Mouse (Mus musculus) hindbrain, embryonic 16.5 days (tissue): Measurements from ENCODE around the gene Prdx5. TPM values are rescaled to one million over a fixed set of nuclear protein-coding genes. Genes with fewer than 3 reads are reported as not detected.

ENCODE experiments used
- ATAC-seq: fragments of 200-750 bp; cut with Nextera tagmentation; 2 replicates; pipeline ENCODE4 v1.8.0; 2017; ENCODE audit warnings: moderate TSS enrichment, moderate library complexity
- H3K27ac ChIP-seq: fragments of 300-500 bp; sonication (generic); 2 replicates; pipeline ENCODE4 v1.5.1; 2014; ENCODE audit warnings: low read depth, mild to moderate bottlenecking, control low read depth, low read length, moderate library complexity
- H3K27me3 ChIP-seq: fragments of 300-500 bp; sonication (generic); replicated peaks from 2 replicates; pipeline ENCODE4 v1.6.1; 2014; ENCODE audit warnings: low read length; ENCODE audit not compliant: control insufficient read depth, insufficient read depth
- H3K36me3 ChIP-seq: fragments of 300-500 bp; sonication (generic); 2 replicates; pipeline ENCODE4 v1.6.1; 2014; ENCODE audit warnings: mild to moderate bottlenecking, low read length, moderate library complexity, mixed read lengths; ENCODE audit not compliant: control insufficient read depth, insufficient read depth
- H3K4me1 ChIP-seq: fragments of 300-500 bp; sonication (generic); 2 replicates; pipeline ENCODE4 v1.6.1; 2014; ENCODE audit warnings: low read depth, low read length; ENCODE audit not compliant: control insufficient read depth, insufficient read depth
- H3K4me2 ChIP-seq: fragments of 300-500 bp; sonication (generic); 2 replicates; pipeline ENCODE4 v1.6.1; 2014; ENCODE audit warnings: mild to moderate bottlenecking, low read length, control low read depth, moderate library complexity
- H3K4me3 ChIP-seq: fragments of 300-500 bp; sonication (generic); 2 replicates; pipeline ENCODE4 v1.5.1; 2014; ENCODE audit warnings: mild to moderate bottlenecking, low read length, control low read depth, moderate library complexity
- H3K9ac ChIP-seq: fragments of 300-500 bp; sonication (generic); 2 replicates; pipeline ENCODE4 v1.6.1; 2014; ENCODE audit warnings: low read depth, mild to moderate bottlenecking, control low read depth, low read length, moderate library complexity
- H3K9me3 ChIP-seq: fragments of 300-500 bp; sonication (generic); 2 replicates; pipeline ENCODE4 v1.6.1; 2014; ENCODE audit warnings: mild to moderate bottlenecking, low read length, moderate library complexity; ENCODE audit not compliant: control insufficient read depth
- WGBS: fragments of 180-500 bp; shearing (Covaris S2); extraction: QIAGEN DNeasy Blood & Tissue Kit; methylation state at CpG from one replicate; pipeline ENCODE4 v1.1.7; 2014; 5-methylcytosine and 5-hydroxymethylcytosine counted together
- polyA plus RNA-seq: library from polyadenylated mRNA; unstranded; fragments of >200 nt; fragmentation: Nextera tagmentation; extraction: Ambion mirVana; gene quantifications from 2 replicates; pipeline ENCODE4 v1.2.1, GENCODE M21; 2015

The Prdx5 gene
- 408 and 532 TPM in 2 replicates for polyA plus RNA-seq

DNA sequence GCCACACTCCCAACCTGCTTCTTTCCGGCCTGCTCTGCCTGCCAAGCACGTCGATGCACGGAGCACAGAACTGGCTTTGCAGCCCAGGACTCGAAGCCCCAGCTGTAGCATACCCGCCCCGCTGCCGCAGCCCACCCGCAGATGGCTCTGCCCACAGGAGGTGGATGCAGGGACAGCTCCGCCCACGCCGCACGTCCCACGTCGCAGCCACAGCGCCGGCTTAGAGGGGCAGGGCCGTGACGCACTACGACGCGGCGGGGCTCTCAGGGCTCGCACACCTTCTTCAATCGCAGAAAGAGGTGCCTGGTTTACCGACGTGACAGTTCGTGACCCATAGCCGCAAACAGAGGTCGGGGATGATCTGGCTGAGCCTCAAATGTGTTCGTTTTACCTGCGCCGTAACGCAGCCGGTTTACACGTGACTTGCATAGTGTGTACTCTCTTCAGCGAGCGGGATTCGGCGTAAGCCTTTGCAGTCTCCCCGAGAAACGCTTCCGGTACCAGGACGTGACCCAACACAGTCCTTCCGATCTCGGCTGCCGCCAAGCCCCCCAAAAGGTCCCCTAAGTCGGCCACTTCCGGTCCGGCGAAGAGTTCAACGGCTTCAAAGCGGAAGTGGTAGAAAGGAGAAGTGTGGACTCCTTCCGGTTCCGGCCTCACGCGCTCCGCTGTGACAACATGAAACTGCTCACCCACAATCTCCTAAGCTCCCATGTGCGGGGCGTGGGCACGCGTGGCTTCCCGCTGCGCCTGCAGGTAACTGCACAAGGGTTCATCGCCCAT is at the start of gene Prdx5, which contains the start of gene Trmt112:
TSS of gene Prdx5 (minus strand) at position 600 of the 783 bp plus-strand sequence.
TSS of gene Trmt112 (plus strand) at position 192 of the 783 bp plus-strand sequence.
- H3K9me3 ChIP-seq, result no peaks in the 10 kb centered on the region
- peaks cover 40% of the 10 kb centered on the region for H3K36me3 ChIP-seq
- peaks cover 27% of the 10 kb centered on the region for H3K4me1 ChIP-seq
- ATAC-seq, result peak; percentile 95
- H3K4me2 ChIP-seq, result peak within 1 kb of the TSS; percentile 67
- peak within 1 kb of the TSS; percentile 88 for H3K9ac ChIP-seq
- no peaks in the 10 kb centered on the region for H3K27me3 ChIP-seq
- H3K27ac ChIP-seq, result peak within 1 kb of the TSS; percentile 99
- WGBS, result under 1% methylated on average over 62 of the region's 65 CpGs
- peak within 1 kb of the TSS; percentile 74 for H3K4me3 ChIP-seq

DNA sequence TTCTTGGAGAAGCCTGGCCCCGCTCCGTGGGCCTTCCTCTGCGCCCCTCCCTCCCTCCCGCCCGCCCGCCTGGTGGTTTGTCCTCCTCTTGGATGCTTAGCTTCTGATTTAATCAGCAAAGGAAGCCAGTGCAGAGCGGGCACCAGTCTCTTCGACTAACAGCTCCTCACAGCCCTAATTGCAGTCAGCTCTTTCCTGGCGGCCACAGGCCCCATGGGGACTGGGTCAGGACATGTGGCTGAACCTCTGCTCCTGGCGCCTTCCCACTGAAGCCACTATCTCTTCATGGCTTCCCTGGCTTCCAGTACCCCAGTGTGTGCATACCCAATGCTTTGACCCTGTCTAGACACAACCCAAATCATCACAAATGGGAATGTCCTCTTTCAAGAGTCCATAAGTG is 46.6 kb upstream of the Prdx5 start:
- H3K27ac ChIP-seq, result no peak overlapping the region
- H3K9me3 ChIP-seq, result no peaks in the 10 kb centered on the region
- H3K4me1 ChIP-seq, result peaks cover 11% of the 10 kb centered on the region
- WGBS, result 85% methylated on average over 10 of the region's 10 CpGs
- H3K4me3 ChIP-seq, result no peak overlapping the region
- H3K9ac ChIP-seq, result no peak overlapping the region
- no peak overlapping the region for H3K4me2 ChIP-seq
- ATAC-seq, result no peak
- H3K27me3 ChIP-seq, result no peaks in the 10 kb centered on the region
- H3K36me3 ChIP-seq, result peaks cover 6% of the 10 kb centered on the region; the same call in 1 of the 2 replicates

- 96% methylated on average over 7 of the region's 7 CpGs for WGBS
- no peak overlapping the region for H3K9ac ChIP-seq
- no peak overlapping the region for H3K27ac ChIP-seq
- no peak overlapping the region for H3K4me3 ChIP-seq
- peaks cover 11% of the 10 kb centered on the region for H3K4me1 ChIP-seq
- H3K4me2 ChIP-seq, result no peak overlapping the region
- ATAC-seq, result no peak
- peaks cover 6% of the 10 kb centered on the region; the same call in 1 of the 2 replicates for H3K36me3 ChIP-seq
- no peaks in the 10 kb centered on the region for H3K9me3 ChIP-seq
- no peaks in the 10 kb centered on the region for H3K27me3 ChIP-seq
These were observed 45.5 kb upstream of the Prdx5 start for GRCm38 (mm10) chr19:6955424-6955823.

DNA sequence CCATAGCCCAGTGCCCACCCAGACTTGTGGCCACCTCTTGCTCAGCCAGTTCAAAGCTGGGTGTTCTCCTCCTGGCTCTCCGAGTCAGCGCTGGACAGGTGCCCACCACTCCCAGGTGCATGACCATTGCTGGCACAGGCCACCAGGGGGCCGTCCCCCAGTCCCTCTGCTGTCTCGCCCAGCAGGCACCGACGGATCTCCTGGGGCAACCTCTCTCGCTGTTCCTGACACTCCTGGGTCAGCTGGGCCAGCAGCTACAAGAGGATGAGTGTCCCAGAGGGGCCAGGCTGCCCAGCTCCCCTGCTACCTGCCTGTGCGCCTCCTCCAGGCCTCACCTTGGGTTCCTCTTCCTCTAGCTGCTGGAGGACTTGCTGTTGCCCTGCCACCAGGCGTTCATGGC is 44.1 kb upstream of the Prdx5 start:
- H3K4me2 ChIP-seq, result no peak overlapping the region
- no peak overlapping the region for H3K27ac ChIP-seq
- H3K9me3 ChIP-seq, result no peaks in the 10 kb centered on the region
- 56% methylated on average over 9 of the region's 9 CpGs for WGBS
- no peak for ATAC-seq
- H3K9ac ChIP-seq, result no peak overlapping the region
- H3K4me1 ChIP-seq, result peaks cover 19% of the 10 kb centered on the region
- no peak overlapping the region for H3K4me3 ChIP-seq
- no peaks in the 10 kb centered on the region for H3K27me3 ChIP-seq
- peaks cover 6% of the 10 kb centered on the region; the same call in 1 of the 2 replicates for H3K36me3 ChIP-seq

DNA sequence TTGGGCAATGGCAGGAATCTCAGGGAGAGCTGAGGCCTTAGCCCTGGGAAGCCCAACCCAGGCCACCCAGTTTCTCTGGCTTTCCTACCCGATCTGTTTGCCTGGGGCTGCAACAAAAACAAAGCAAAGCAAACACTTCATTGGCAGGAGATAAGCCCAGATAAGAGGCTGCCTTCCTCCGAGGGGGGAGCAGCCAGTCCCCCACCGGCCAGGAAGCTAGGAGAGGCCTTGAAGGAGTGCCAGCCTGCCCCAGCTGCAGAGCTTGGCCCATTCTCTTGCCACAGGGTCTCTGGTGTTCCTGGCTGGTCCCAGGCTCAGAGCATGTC is 42.8 kb upstream of the Prdx5 start:
- Histone ChIP-seq H3K4me3 (peak overlapping the region; percentile 61; the same call in 1 of the 2 replicates), H3K27ac (peak overlapping the region; percentile 96), H3K9ac (peak overlapping the region; percentile 77), H3K27me3 (no peaks in the 10 kb centered on the region), H3K4me1 (peaks cover 19% of the 10 kb centered on the region), H3K9me3 (no peaks in the 10 kb centered on the region), H3K36me3 (peaks cover 6% of the 10 kb centered on the region; the same call in 1 of the 2 replicates), H3K4me2 (peak overlapping the region; percentile 98)
- WGBS, result 36% methylated on average over 3 of the region's 3 CpGs
- ATAC-seq, result no peak

DNA sequence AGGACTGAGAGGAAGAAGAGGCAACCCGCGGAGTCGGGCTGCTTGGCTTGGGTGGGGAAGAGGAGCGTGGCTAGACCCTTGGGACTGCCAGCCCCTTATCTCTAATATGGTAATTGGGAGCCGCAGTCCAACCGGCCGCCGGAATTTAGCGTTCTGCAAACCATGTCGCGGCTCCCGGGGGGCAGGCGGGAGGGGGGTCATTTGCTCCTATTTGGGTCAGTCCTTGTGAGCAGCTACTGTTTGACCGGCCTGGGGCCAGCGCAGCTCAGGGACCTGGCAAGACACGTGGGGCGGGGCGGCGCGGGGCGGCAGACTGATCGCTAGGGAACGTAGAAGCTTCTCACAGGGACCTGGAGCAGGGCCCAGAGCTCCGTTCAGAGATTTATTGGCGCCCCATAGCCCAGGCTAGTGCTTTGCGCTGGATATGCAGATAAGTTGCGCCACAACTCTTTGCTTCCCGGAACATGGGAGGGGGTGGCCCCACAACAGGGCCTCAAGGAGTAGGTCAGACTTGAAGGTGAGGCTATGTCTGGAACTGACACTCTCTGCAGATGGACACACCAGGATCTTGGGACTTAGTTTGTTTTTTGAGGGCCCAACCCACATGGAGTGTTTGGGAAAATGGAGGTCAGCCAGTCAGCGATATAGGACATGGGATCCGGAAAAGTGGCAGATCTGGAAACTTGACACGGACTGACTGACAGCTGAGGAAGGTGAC is 42.2 kb upstream of the Prdx5 start:
- H3K4me2 ChIP-seq, result peak overlapping the region; percentile 98
- H3K36me3 ChIP-seq, result peaks cover 6% of the 10 kb centered on the region
- no peaks in the 10 kb centered on the region for H3K27me3 ChIP-seq
- ATAC-seq, result peak; percentile 27
- H3K4me1 ChIP-seq, result peaks cover 19% of the 10 kb centered on the region
- 3% methylated on average over 31 of the region's 31 CpGs for WGBS
- H3K9me3 ChIP-seq, result no peaks in the 10 kb centered on the region
- peak overlapping the region; percentile 77 for H3K9ac ChIP-seq
- peak overlapping the region; percentile 96 for H3K27ac ChIP-seq
- H3K4me3 ChIP-seq, result peak overlapping the region; percentile 61

DNA sequence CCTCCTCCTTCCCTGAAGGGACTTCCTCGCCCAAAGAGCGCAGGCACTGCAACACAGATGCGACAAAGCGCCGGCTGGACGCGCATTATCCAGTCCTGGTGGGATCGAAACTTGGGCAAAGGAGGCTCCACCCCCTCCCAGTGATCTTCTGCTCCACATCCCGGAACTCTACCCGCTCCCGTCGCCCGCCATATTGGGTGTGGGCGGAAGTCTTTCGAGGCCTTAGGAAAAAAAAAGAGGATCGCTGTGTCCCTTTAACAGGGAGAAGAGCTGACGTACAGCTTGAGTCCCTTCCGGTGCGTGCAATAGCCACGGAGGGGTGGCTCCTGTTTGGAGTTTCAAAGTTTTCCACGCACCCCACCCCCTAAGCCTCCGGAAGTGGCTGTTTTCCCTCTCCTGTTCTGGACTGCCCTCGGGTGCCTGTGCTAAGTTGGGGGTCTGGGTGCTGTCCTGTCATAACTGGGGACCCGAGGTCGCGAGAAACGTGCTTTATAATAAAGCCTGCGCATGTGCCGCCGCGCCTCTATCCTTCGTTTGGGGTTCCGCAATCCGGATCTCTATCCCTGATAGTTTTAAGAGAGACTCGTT is 41.6 kb upstream of the Prdx5 start:
- Histone ChIP-seq H3K27ac (peak overlapping the region; percentile 96), H3K36me3 (peaks cover 6% of the 10 kb centered on the region), H3K4me1 (peaks cover 19% of the 10 kb centered on the region), H3K4me2 (peak overlapping the region; percentile 98), H3K27me3 (no peaks in the 10 kb centered on the region), H3K9ac (peak overlapping the region; percentile 81), H3K4me3 (peak overlapping the region; percentile 61), H3K9me3 (no peaks in the 10 kb centered on the region)
- peak; percentile 88 for ATAC-seq
- WGBS, result under 1% methylated on average over 35 of the region's 35 CpGs

DNA sequence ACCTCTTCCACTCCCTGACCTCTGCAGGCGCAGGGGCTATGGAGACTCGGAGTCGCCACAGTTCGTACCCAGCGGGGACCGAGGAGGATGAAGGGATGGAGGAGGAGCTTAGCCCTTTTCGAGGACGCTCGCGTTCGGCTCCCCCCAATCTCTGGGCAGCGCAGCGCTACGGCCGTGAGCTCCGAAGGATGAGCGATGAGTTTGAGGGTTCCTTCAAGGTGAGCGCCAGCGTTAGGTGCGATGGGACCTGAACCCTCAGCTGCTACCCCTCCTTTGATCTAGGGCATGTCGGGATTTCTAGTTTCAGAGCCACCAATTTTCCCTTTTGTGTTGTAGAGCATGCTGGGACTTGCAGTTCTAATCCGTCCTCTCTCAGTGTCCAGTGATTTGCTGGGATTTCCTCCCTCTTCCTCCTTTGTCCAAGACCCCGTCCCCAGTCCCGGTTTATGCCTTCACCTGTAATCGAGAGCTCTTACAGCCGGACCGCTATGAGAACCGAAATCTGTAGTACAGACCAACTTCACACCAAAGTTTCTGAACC is 40.8 kb upstream of the Prdx5 start:
- H3K9me3 ChIP-seq, result no peaks in the 10 kb centered on the region
- peak; percentile 40 for ATAC-seq
- H3K4me1 ChIP-seq, result peaks cover 19% of the 10 kb centered on the region
- peak overlapping the region; percentile 96 for H3K27ac ChIP-seq
- peak overlapping the region; percentile 61 for H3K4me3 ChIP-seq
- H3K27me3 ChIP-seq, result no peaks in the 10 kb centered on the region
- peaks cover 4% of the 10 kb centered on the region; the same call in 1 of the 2 replicates for H3K36me3 ChIP-seq
- WGBS, result 0% methylated on average over 28 of the region's 28 CpGs
- H3K4me2 ChIP-seq, result peak overlapping the region; percentile 98
- peak overlapping the region; percentile 81 for H3K9ac ChIP-seq
